Mouse (Mus musculus) lung, adult 2 months (tissue): ENCODE measurements around the gene Col4a1.

Experiments
- CTCF ChIP-seq: fragments of 200-500 bp; IDR thresholded peaks from 2 replicates; pipeline ENCODE4 v1.5.1; 2011; ENCODE audit warnings: mild to moderate bottlenecking, low read length, control low read depth; ENCODE audit not compliant: insufficient read depth
- POLR2A ChIP-seq: fragments of 200-500 bp; IDR thresholded peaks from 2 replicates; pipeline ENCODE4 v1.6.1; 2011; ENCODE audit warnings: low read depth, mild to moderate bottlenecking, control low read depth, low read length, borderline replicate concordance; ENCODE audit errors: extremely low read depth

- TF ChIP-seq POLR2A (no peak; the same call in 1 of the 2 replicates), CTCF (no peak)
Observed at GRCm38 (mm10) chr8:11314613-11315012, 2.0 kb upstream of the Col4a1 start.
